Mouse (Mus musculus): Measurements from ENCODE around the gene Pgs1. TPM values are rescaled to one million over a fixed set of nuclear protein-coding genes. Genes with fewer than 3 reads are reported as not detected.
A peak's percentile ranks its signal among the peaks of the same experiment; 100 is the strongest.

Pgs1 gene
- polyA plus RNA-seq, 1 experiment from 2014 or later = 14.6 TPM

- Histone ChIP-seq H3K4me3 (replicated peaks) (no peak overlapping the region), H3K4me1 (replicated peaks) (peaks cover 10% of the 10 kb centered on the region), H3K27me3 (peaks cover 58% of the 10 kb centered on the region), H3K36me3 (replicated peaks) (no peaks in the 10 kb centered on the region), H3K9me3 (replicated peaks) (no peaks in the 10 kb centered on the region), H3K27ac (replicated peaks) (no peak overlapping the region), H3K4me2 (no peak overlapping the region), H3K9ac (no peak overlapping the region)
- 30% methylated on average over 9 of the region's 9 CpGs for WGBS (ENCODE audit: insufficient replicate concordance)
- no peak for ATAC-seq (ENCODE audit: insufficient read depth)
Measured at GRCm38 (mm10) chr11:117952174-117952933, 33.7 kb upstream of the Pgs1 start.

- Histone ChIP-seq H3K4me3 (replicated peaks) (no peak overlapping the region), H3K9me3 (replicated peaks) (no peaks in the 10 kb centered on the region), H3K4me2 (no peak overlapping the region), H3K4me1 (replicated peaks) (peaks cover 10% of the 10 kb centered on the region), H3K9ac (no peak overlapping the region), H3K27ac (replicated peaks) (no peak overlapping the region), H3K27me3 (peaks cover 62% of the 10 kb centered on the region), H3K36me3 (replicated peaks) (no peaks in the 10 kb centered on the region)
- 22% methylated on average over 2 of the region's 2 CpGs for WGBS (ENCODE audit: insufficient replicate concordance)
- ATAC-seq (ENCODE audit: insufficient read depth) = no peak
Measured at GRCm38 (mm10) chr11:117954094-117954493, 32.0 kb upstream of the Pgs1 start.

GRCm38 (mm10) chr11:117954819-117955218, 31.3 kb upstream of the Pgs1 start:
- Histone ChIP-seq H3K4me3 (replicated peaks) (no peak overlapping the region), H3K4me2 (no peak overlapping the region), H3K9me3 (replicated peaks) (no peaks in the 10 kb centered on the region), H3K36me3 (replicated peaks) (no peaks in the 10 kb centered on the region), H3K4me1 (replicated peaks) (peaks cover 8% of the 10 kb centered on the region), H3K9ac (no peak overlapping the region), H3K27ac (replicated peaks) (no peak overlapping the region), H3K27me3 (peaks cover 62% of the 10 kb centered on the region)
- no peak for ATAC-seq (ENCODE audit: insufficient read depth)
- 59% methylated on average over 9 of the region's 9 CpGs for WGBS (ENCODE audit: insufficient replicate concordance)

GRCm38 (mm10) chr11:117955621-117956020, 30.5 kb upstream of the Pgs1 start:
- no peak overlapping the region for H3K27ac ChIP-seq (replicated peaks)
- no peak; the same call in 1 of the 2 replicates for ATAC-seq (ENCODE audit: insufficient read depth)
- peaks cover 62% of the 10 kb centered on the region for H3K27me3 ChIP-seq
- H3K4me1 ChIP-seq (replicated peaks) = peaks cover 7% of the 10 kb centered on the region
- 47% methylated on average over 13 of the region's 13 CpGs for WGBS (ENCODE audit: insufficient replicate concordance)
- no peak overlapping the region for H3K4me2 ChIP-seq
- no peaks in the 10 kb centered on the region for H3K9me3 ChIP-seq (replicated peaks)
- H3K9ac ChIP-seq = no peak overlapping the region
- H3K36me3 ChIP-seq (replicated peaks) = no peaks in the 10 kb centered on the region
- no peak overlapping the region for H3K4me3 ChIP-seq (replicated peaks)

GRCm38 (mm10) chr11:117958197-117958596, 27.9 kb upstream of the Pgs1 start:
- no peak for ATAC-seq (ENCODE audit: insufficient read depth)
- H3K36me3 ChIP-seq (replicated peaks) = no peaks in the 10 kb centered on the region
- H3K4me2 ChIP-seq = no peak overlapping the region
- peaks cover 22% of the 10 kb centered on the region for H3K4me1 ChIP-seq (replicated peaks)
- 29% methylated on average over 7 of the region's 7 CpGs for WGBS (ENCODE audit: insufficient replicate concordance)
- H3K4me3 ChIP-seq (replicated peaks) = no peak overlapping the region
- H3K9ac ChIP-seq = no peak overlapping the region
- peaks cover 61% of the 10 kb centered on the region for H3K27me3 ChIP-seq
- no peaks in the 10 kb centered on the region for H3K9me3 ChIP-seq (replicated peaks)
- no peak overlapping the region for H3K27ac ChIP-seq (replicated peaks)

- H3K27ac ChIP-seq (replicated peaks) = no peak overlapping the region
- 61% methylated on average over 4 of the region's 4 CpGs for WGBS (ENCODE audit: insufficient replicate concordance)
- no peak overlapping the region for H3K4me3 ChIP-seq (replicated peaks)
- peaks cover 70% of the 10 kb centered on the region for H3K27me3 ChIP-seq
- no peak for ATAC-seq (ENCODE audit: insufficient read depth)
- no peaks in the 10 kb centered on the region for H3K36me3 ChIP-seq (replicated peaks)
- H3K9me3 ChIP-seq (replicated peaks) = no peaks in the 10 kb centered on the region
- no peak overlapping the region for H3K9ac ChIP-seq
- no peak overlapping the region for H3K4me2 ChIP-seq
- H3K4me1 ChIP-seq (replicated peaks) = peaks cover 32% of the 10 kb centered on the region
Measured at GRCm38 (mm10) chr11:117959166-117959565, 26.9 kb upstream of the Pgs1 start.

GRCm38 (mm10) chr11:117959741-117960381, 26.2 kb upstream of the Pgs1 start:
- H3K4me2 ChIP-seq = peak overlapping the region; percentile 23; the same call in 1 of the 2 replicates
- no peaks in the 10 kb centered on the region for H3K9me3 ChIP-seq (replicated peaks)
- ATAC-seq (ENCODE audit: insufficient read depth) = no peak
- H3K9ac ChIP-seq = no peak overlapping the region
- peaks cover 77% of the 10 kb centered on the region for H3K27me3 ChIP-seq
- 14% methylated on average over 17 of the region's 17 CpGs for WGBS (ENCODE audit: insufficient replicate concordance)
- H3K4me3 ChIP-seq (replicated peaks) = no peak overlapping the region
- peaks cover 39% of the 10 kb centered on the region for H3K4me1 ChIP-seq (replicated peaks)
- H3K27ac ChIP-seq (replicated peaks) = 0 out of 2 replicates have a peak overlapping the region, but pooled peaks have one; percentile 14
- H3K36me3 ChIP-seq (replicated peaks) = no peaks in the 10 kb centered on the region

- Histone ChIP-seq H3K27ac (replicated peaks) (no peak overlapping the region), H3K27me3 (peaks cover 84% of the 10 kb centered on the region), H3K4me2 (no peak overlapping the region), H3K4me3 (replicated peaks) (no peak overlapping the region), H3K4me1 (replicated peaks) (peaks cover 46% of the 10 kb centered on the region), H3K9me3 (replicated peaks) (no peaks in the 10 kb centered on the region), H3K36me3 (replicated peaks) (peaks cover 2% of the 10 kb centered on the region; the same call in 1 of the 2 replicates), H3K9ac (no peak overlapping the region)
- ATAC-seq (ENCODE audit: insufficient read depth) = no peak
Measured at GRCm38 (mm10) chr11:117960601-117961000, 25.5 kb upstream of the Pgs1 start.

GRCm38 (mm10) chr11:117962228-117963067, 23.6 kb upstream of the Pgs1 start:
- 50% methylated on average over 10 of the region's 10 CpGs for WGBS (ENCODE audit: insufficient replicate concordance)
- Histone ChIP-seq H3K4me3 (replicated peaks) (no peak overlapping the region), H3K9ac (no peak overlapping the region), H3K27me3 (peaks cover 98% of the 10 kb centered on the region), H3K9me3 (replicated peaks) (no peaks in the 10 kb centered on the region), H3K4me2 (peak overlapping the region; percentile 3; the same call in 1 of the 2 replicates), H3K27ac (replicated peaks) (peak overlapping the region; percentile 76), H3K4me1 (replicated peaks) (peaks cover 63% of the 10 kb centered on the region), H3K36me3 (replicated peaks) (peaks cover 18% of the 10 kb centered on the region)
- peak; percentile 22; the same call in 1 of the 2 replicates for ATAC-seq (ENCODE audit: insufficient read depth)

- Histone ChIP-seq H3K9me3 (replicated peaks) (no peaks in the 10 kb centered on the region), H3K27ac (replicated peaks) (peak overlapping the region; percentile 76), H3K27me3 (peaks cover 98% of the 10 kb centered on the region), H3K36me3 (replicated peaks) (peaks cover 23% of the 10 kb centered on the region), H3K9ac (peak overlapping the region; percentile 9; the same call in 1 of the 2 replicates), H3K4me1 (replicated peaks) (peaks cover 71% of the 10 kb centered on the region), H3K4me3 (replicated peaks) (peak overlapping the region; percentile 42), H3K4me2 (peak overlapping the region; percentile 76)
- ATAC-seq (ENCODE audit: insufficient read depth) = peak; percentile 77
- WGBS (ENCODE audit: insufficient replicate concordance) = 1% methylated on average over 40 of the region's 40 CpGs
Measured at GRCm38 (mm10) chr11:117963091-117963793, 22.9 kb upstream of the Pgs1 start.

Data from liver, embryonic 15.5 days (tissue).